Mouse (Mus musculus): ENCODE measurements at regions not wholly inside any gene's neighbourhood (a gene's known extent, or its start where the extent isn't known, plus 50 kb on each side); places are given as distances from the start of the nearest gene placed in this dataset.

DNA sequence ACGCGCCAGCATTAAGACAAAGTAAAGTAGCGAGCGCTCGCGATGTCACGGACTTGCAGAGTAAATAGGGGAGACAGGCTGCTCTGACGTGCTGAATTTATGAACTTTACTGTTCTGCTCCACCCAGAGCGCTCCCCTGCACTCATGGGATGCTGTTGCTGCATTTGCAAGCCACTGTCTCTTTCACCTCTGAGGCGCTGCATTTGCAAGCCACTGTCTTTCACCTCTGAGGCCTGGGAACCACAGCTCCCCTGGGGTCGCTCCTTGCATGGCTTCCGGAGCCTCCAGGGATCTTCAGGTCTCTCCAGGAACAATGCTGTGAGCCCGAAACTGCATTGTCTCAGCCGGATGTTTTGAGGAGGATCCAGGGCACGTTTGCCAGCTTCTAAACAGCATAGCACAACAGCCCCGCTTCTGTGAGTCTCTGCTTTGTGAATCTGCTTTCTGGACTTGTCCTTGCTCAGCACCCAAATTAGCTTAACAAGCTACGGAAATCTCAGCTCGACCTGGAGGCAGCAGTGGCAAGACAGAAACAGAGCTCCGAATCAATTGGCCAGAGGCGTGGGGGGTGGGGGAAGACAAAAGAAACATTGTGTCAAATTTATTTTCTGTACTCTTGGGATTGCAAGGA lies 179.6 kb downstream of the 1700010I14Rik start:
- TF ChIP-seq CTCF (conservative IDR thresholded peaks at IDR 0.05; ENCODE audit: low read length) (no peak), NANOG (IDR thresholded peaks at IDR 0.05; ENCODE audit: borderline replicate concordance, low read length) (no peak)

Data from E14TG2a.4 (cell line).